Mouse (Mus musculus): ENCODE measurements around the gene H2-T3. TPM values are rescaled to one million over a fixed set of nuclear protein-coding genes. Genes with fewer than 3 reads are reported as not detected.
A peak's percentile ranks its signal among the peaks of the same experiment; 100 is the strongest.
"Not testable (repeated sequence)": the region's sequence is repeated elsewhere in the genome, so short reads cannot be mapped to it uniquely, and the experiment has no call there.

H2-T3 gene
- total RNA-seq, 2 experiments from 2014 or later: not detected

DNA sequence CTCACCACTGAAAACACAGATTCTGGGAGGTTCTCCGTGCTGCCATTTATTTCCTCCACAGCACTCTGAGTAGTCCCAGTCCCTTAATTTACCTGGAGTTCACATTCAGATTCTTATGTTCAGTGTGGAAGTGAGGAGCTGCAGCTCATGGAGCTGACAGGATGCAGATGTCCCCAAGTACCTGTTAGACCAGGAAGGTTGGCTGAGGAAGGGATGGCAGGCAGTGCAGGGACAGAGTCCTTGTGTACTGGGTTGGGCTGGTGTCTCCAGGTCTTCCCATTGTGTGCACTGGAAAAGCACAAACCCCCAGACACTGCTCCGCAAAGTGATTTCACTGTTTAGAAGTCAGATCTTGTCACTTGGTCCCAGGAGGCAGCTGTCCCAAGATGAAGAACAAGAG, 11.8 kb upstream of the H2-T3 start:
- no peak for TF ChIP-seq CTCF (IDR thresholded peaks at IDR 0.05)
- Histone ChIP-seq H3K27ac (no peak overlapping the region), H3K4me3 (no peak overlapping the region)
- DNase-seq: no peak
- intact Hi-C loops (cut with DNase I): no loop called here

DNA sequence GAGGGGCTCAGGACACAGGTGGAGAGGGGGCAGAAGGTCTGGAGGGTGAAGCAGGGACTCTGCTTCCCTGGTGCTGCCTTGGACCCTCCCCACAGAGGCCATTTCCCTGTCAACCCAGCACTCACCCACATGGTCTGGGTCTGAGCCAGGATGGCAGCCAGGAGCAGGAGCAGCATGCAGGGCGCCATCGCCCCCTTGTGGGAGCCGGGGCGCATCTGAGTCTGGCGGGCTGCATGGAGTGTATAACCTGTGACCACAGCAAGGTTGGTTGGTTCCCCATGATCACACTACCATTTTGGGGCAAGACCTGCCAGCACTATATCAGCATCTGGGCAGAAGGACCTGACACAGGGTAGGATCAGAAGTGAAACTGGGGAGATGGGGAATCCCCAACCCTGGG, 8.2 kb upstream of the H2-T3 start:
- no peak overlapping the region for H3K27ac ChIP-seq
- DNase-seq: no peak
- TF ChIP-seq CTCF (IDR thresholded peaks at IDR 0.05): no peak
- no peak overlapping the region for H3K4me3 ChIP-seq
- intact Hi-C loops (cut with DNase I): loop anchor here (10.0 kb wide), 1 partner anchor 134 kb away; no protein-coding TSS in a partner anchor

DNA sequence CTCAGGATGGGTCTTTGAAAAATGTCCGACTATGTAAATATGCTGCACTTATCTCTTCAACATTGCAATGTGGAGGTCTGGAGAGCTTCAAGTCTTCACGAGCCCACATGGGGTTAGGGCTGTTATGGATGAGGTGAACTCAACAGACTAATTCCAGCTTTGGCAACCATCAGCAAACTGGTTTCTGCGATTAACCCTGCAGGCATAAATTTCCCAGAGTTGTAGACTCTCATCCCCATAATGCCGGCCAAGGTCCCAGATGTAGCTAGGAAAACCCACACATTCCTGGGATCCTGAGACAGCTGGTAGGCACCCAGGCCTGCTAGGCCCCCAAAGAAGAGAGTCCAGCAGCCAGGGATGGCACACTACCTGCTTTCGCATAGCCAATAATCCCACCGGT, 4.4 kb upstream of the H2-T3 start:
- intact Hi-C loops (cut with DNase I): loop anchor here (10.0 kb wide), 1 partner anchor 130 kb away; no protein-coding TSS in a partner anchor
- no peak for DNase-seq
- no peak for TF ChIP-seq CTCF (IDR thresholded peaks at IDR 0.05)
- Histone ChIP-seq H3K4me3 (no peak overlapping the region), H3K27ac (no peak overlapping the region)

DNA sequence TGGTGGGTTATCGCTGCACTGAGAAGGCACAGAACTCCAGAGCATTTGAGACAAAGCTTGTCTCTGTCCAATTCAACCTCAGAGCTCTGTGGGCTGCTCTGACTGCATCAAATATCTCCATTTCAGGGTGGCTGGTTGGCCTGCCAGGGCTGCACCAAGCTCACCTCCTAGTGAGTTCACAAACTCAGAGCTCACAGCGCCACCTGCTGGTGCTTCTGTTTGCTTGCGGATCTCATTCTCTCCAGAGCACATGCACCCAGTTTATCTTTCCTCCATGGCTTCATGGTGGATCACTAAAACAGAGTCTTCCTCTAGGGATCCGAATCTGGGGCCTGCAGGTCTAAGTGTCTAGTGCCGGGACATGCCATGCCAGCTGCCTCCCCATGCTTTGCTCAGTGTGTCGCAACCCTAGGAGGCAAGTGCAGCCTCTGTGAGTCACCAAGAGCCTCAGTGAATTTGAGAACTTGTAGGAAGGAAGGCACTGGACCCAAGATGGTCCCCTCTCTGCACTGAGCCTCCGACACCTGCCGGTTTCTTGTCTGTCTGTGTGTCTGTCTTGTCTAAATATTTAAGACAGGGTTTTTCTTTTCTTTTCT, 3.6 kb upstream of the H2-T3 start:
- peak; percentile 68 for TF ChIP-seq CTCF (IDR thresholded peaks at IDR 0.05)
- Histone ChIP-seq H3K27ac (no peak overlapping the region), H3K4me3 (no peak overlapping the region)
- intact Hi-C loops (cut with DNase I): loop anchor here (10.0 kb wide), 1 partner anchor 129 kb away; no protein-coding TSS in a partner anchor
- peak; percentile 68 for DNase-seq

DNA sequence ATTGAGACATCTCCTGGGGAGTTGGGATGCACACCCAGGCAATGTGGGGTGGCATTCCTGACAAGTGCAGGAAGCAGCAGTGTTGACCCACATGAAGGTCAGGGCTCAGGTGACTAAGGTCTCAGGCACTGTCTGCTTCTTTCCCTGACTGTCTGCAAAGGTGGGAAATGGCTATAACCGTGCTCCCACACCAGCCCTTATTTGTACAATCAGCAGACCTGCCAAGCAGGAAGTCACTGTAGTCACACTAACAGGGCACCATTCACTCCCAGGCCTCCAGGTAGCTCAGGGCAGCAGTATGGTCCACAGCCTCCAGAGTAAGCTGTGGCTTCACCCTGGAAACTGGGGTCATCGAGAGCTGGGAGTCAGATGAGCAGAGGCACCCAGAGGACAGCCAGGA, 2.3 kb upstream of the H2-T3 start:
- Histone ChIP-seq H3K27ac (no peak overlapping the region), H3K4me3 (no peak overlapping the region)
- TF ChIP-seq CTCF (IDR thresholded peaks at IDR 0.05): no peak
- intact Hi-C loops (cut with DNase I): loop anchor here (10.0 kb wide), 1 partner anchor 128 kb away; no protein-coding TSS in a partner anchor
- no peak for DNase-seq

DNA sequence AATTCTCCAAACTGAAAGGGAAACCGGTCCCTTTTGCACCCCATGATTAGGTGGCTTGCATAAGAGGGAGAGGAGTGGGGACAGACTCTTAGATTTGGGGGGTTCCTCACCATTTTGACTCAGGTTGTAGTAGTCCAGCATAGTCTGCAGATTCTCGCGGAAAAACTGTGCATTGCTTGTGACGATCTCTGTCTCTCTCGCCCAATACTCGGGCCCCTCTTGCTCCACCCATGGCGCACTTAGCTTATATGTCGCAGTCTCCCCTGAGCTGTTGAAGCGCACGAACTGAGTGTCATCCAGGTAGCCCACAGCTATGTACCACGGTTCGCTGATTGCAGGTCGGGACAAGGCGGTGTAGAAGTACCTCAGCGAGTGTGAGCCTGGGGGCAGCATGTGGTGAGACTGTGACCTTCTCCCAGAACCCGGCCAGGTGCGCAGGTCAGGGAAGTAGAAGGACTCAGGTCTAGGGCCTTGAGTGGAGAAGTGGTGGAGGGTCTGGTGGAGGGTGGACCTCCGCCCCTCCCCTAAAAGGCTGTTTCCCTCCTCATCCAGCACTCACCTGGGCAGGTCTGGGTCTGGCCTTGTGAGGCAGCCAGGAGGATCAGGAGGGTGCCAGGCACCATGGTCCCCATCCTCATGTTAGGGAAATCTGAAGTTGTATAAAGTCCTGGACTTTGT, 457 bp downstream of the H2-T3 start:
- Histone ChIP-seq H3K27ac (no peak overlapping the region), H3K4me3 (no peak overlapping the region)
- intact Hi-C loops (cut with DNase I): loop anchor here (10.0 kb wide), 2 partner anchors 105 to 125 kb away; no protein-coding TSS in a partner anchor
- no peak for DNase-seq
- TF ChIP-seq CTCF (IDR thresholded peaks at IDR 0.05): no peak

DNA sequence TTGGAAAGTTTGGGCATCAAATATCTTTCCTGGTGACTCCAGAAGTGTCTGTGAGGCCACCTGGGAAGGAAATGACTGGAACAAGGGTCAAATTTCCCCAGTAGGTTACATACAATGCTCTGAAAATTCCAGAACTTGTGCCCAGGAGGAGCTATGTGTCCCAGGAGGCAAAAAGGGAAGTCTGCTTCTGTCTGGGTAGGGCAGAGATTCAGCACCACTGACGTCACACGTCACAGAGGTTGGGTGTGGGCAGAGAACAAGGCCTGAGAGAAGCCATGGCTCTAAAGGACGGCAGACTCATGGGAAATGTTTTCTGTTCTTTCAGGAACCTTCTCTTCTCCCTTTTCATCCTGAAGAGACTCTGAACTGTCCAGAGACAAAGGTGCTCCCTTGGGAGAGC, 2.5 kb downstream of the H2-T3 start:
- no peak for TF ChIP-seq CTCF (IDR thresholded peaks at IDR 0.05)
- intact Hi-C loops (cut with DNase I): loop anchor here (2.0 to 10.0 kb wide), 2 partner anchors 21 to 103 kb away; no protein-coding TSS in a partner anchor
- H3K4me3 ChIP-seq: no peak overlapping the region
- H3K27ac ChIP-seq: no peak overlapping the region
- DNase-seq: no peak

DNA sequence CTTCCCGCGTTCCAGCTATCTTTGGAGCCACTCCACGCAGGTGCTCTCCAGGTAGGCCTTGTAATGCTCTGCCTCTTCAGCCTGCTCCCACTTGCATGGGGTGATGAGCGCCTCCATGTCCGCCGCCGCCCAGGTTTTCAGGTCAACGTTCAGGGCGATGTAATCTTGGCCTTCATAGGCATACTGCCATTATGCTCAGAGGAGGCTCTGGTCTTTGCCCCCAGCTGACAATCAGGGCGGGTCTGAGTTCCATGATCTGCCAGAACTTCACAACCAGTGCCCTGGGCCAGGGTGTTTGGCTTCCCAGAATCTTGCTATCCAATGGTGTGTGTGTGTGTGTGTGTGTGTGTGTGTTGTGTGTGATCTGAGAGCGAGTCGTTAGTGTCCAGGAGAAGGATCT, 7.9 kb downstream of the H2-T3 start:
- intact Hi-C loops (cut with DNase I): loop anchor here (10.0 kb wide), 1 partner anchor 97 kb away; no protein-coding TSS in a partner anchor
- no peak for DNase-seq
- H3K27ac ChIP-seq: no peak overlapping the region
- TF ChIP-seq CTCF (IDR thresholded peaks at IDR 0.05): no peak
- no peak overlapping the region for H3K4me3 ChIP-seq

DNA sequence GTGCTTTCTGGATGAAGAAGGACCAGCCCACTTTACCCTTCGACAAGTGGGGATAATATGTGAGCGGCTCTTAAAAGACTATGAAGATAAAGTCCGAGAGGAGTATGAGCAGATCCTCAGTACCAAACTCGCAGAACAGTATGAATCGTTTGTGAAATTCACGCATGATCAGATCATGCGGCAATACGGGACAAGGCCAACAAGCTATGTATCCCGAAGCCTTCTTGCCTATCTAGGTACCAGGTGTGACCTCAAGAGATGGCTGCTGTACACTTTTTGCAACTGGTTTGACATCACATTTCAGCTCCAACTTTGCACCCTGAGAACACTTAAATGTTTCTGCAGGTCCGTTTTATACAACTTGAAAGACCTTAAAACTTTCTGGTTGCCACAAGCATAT, 10.6 kb downstream of the H2-T3 start:
- peak overlapping the region; percentile 56 for H3K4me3 ChIP-seq
- intact Hi-C loops (cut with DNase I); DNase-seq; H3K27ac ChIP-seq: not testable (repeated sequence)

DNA sequence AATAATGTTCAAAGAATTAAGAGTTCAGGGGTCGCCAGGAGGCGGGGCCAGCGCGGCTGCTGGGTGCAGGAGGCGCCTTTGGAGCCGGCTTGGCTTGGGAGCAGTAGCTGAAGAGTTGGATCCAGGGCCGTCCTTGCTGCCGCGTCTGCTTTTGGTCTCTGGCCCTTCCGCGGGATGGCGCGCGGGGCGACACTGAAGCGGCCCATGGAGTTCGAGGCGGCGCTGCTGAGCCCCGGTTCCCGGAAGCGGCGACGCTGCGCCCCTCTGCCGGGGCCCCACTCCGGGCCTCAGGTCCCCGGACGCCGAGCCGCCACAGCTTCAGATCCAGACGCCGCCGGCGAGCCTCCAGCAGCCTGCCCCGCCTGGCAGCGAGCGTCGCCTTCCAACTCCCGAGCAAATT, 11.1 kb downstream of the H2-T3 start:
- H3K4me3 ChIP-seq: peak overlapping the region; percentile 56
- intact Hi-C loops (cut with DNase I); DNase-seq: not testable (repeated sequence)

DNA sequence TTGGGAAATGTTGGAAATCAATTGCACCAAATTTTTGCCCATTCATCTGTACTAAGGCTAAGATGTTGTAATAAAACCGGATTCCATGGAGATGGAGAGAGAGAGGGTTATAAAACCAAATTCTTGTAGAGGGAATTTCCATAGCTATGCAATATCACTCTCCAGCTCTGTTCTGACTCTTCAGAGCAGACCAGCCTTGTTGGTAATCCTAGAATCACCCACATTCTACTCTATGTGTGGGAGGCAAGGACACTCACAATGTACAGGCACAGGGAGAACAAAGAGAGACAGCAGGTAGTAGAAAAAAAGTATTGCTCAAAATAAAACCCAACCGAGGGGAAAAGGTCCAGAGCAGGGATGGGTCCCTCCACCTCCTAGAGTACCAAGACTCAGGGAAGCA, 14.0 kb downstream of the H2-T3 start:
- H3K27ac ChIP-seq; DNase-seq; H3K4me3 ChIP-seq; intact Hi-C loops (cut with DNase I): not testable (repeated sequence)

More for the DNA sequence above, 11.1 kb downstream of the H2-T3 start:
- not testable (repeated sequence) for H3K27ac ChIP-seq

DNA sequence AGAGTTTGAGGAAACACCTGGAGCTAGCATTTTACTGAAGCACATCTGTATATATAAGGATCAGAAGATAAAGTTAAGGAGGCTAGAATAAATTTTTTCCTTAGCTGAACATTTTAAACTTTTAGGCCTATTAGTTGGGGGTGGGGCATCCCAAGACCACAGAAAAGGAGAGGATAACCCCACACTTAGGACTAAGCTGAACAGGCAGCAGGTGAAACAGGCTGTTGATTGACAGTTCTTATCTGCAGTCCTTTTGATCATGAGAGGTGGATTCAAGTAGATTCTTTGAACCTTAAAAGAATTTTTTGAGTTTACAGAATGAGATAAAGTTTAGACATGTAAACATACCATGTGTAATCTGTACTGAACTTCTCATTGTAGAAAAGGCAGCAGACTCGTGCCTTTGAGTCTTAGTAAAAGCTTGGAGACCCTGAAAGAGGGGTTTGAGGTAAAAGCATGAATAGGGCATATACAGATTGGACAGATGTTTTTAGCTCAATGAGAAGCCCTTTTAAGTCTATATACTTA, 19.7 kb downstream of the H2-T3 start:
- H3K27ac ChIP-seq: no peak overlapping the region
- DNase-seq: no peak
- intact Hi-C loops (cut with DNase I): no loop called here
- no peak for TF ChIP-seq CTCF (IDR thresholded peaks at IDR 0.05)
- no peak overlapping the region for H3K4me3 ChIP-seq

DNA sequence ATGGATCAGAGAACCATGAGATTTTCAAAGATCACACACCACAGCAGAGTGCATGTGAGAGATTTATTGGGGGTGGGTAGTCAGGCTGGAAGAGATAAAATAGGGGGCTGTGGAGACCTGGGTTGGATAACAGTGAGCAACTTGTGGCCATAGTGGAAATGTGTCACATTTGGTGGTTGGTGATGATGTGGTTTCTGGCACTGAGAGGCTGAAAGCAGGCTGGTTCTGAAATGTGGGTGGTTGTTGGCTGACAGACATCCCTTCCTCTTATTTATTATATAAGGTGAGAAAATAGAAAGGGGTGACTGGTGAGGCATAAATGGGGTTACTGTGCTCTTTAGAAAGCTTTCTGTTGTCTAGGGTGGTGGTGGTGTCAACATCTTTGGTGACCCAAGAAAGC, 20.3 kb downstream of the H2-T3 start:
- DNase-seq: no peak
- Histone ChIP-seq H3K27ac (no peak overlapping the region), H3K4me3 (no peak overlapping the region)
- intact Hi-C loops (cut with DNase I): no loop called here
- TF ChIP-seq CTCF (IDR thresholded peaks at IDR 0.05): no peak

DNA sequence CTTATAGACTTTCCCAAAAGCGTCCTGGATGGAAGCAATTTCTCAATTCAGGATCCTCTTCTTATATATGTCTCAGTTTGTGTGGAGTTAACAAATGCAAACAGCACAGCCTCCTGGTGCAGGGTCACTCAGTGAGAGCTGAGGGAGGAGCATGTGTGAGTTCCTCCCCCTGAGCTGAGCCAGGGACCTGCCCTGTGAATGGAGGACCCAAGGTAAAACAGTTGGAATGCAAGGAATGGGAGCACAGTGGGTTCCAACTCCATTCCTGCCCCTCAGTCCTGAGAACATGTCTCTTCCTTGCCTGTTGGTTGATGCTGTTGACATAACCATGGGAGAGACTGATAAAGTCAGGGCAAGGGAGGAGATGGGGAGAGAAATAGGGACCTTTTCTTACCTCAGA, 21.0 kb downstream of the H2-T3 start:
- intact Hi-C loops (cut with DNase I); DNase-seq; H3K27ac ChIP-seq; H3K4me3 ChIP-seq: not testable (repeated sequence)
